Comparison of ENCODE assay signal across 11 mouse cellular contexts in the genomic region with DNA sequence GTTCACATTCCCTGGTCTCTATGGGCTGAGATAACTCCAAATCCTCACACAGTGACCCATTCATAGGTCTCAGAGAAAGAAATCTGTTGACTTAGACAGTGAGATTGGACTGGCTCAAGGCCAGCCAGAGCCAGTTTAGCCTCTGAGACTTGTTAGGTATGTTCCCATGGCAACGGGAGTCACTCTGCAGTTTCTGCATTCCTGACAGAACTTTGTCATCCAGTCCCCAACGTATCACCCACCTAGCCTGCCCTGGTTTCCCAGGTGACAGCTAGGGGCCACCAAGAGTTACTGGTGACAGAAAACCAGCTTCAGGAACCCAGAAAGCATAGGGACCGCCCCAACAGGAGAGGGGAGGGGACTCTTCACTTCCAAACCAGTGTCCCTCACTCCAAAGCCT. TPM values are rescaled to one million over a fixed set of nuclear protein-coding genes. Genes with fewer than 3 reads are reported as not detected.
DNase-seq lines count a peak whose midpoint lies in the region; ATAC-seq lines count a peak whose summit lies in the region.
"Had no signal": no experiment of that assay in that cellular context is flagged by ENCODE, and none has a peak within 500 bp of the region (broad histone marks: within the 10 kb centered on the region; RNA-seq: fewer than 3 reads in every experiment).

No protein-coding gene starts in this region.

- no peak overlapping the region for H3K4me3 ChIP-seq in kidney, embryonic 16.5 days (ENCODE audit: low read length)

- peak; percentile 39; the same call in 1 of the 2 replicates for ATAC-seq in kidney, embryonic 16.5 days (ENCODE audit: low FRiP score, low TSS enrichment)
- no peak for ATAC-seq in activated CD4-positive, CD25-positive, alpha-beta regulatory T cell, adult 4 months

- H3K27ac ChIP-seq in kidney, embryonic 16.5 days (ENCODE audit: low read length), result peak overlapping the region; percentile 82

- H3K9me3 ChIP-seq in kidney, embryonic 16.5 days (ENCODE audit: low read length), result no peaks in the 10 kb centered on the region

- peaks cover 25% of the 10 kb centered on the region; the same call in 1 of the 2 replicates for H3K4me1 ChIP-seq in kidney, embryonic 16.5 days (ENCODE audit: insufficient read depth, low read length)

- no peaks in the 10 kb centered on the region for H3K27me3 ChIP-seq in kidney, embryonic 16.5 days (ENCODE audit: insufficient read depth, low read length)

- 34% methylated on average over 3 of the region's 3 CpGs for WGBS in kidney, embryonic 16.5 days

- peak; percentile 78 for DNase-seq in embryo, embryonic 10 days (ENCODE audit: low spot score)
- no peak for DNase-seq in embryo, embryonic 9.5 days (ENCODE audit: extremely low spot score)
- peak; percentile 12 for DNase-seq in right cerebral cortex, adult 18-20 months
- DNase-seq in right cerebral cortex, postnatal 25 days, result no peak
- DNase-seq in telencephalon, adult 2 months (ENCODE audit: low read depth, low spot score), result peak; percentile 22
- DNase-seq in ovary, adult 18-20 months (ENCODE audit: low spot score), result no peak
- DNase-seq: gastrocnemius, postnatal 10 days; layer of hippocampus, postnatal 36 days; spleen, adult 18-20 months had no signal

- no peak overlapping the region for H3K9ac ChIP-seq in kidney, embryonic 16.5 days (replicated peaks; ENCODE audit: low read length)

- no peaks in the 10 kb centered on the region for H3K36me3 ChIP-seq in kidney, embryonic 16.5 days (ENCODE audit: insufficient read depth, low read length)

- H3K4me2 ChIP-seq in kidney, embryonic 16.5 days (replicated peaks; ENCODE audit: low read depth, low read length), result no peak overlapping the region

RNA-seq across cellular contexts. Expression of a gene that starts 9.4 kb away (rescaled TPM):
- 267 and 282 TPM in 2 replicates for polyA plus RNA-seq in kidney, embryonic 16.5 days (2015; fragmentation: Nextera tagmentation; extraction: Ambion mirVana)
- not detected for polyA plus RNA-seq in activated CD4-positive, CD25-positive, alpha-beta regulatory T cell, adult 4 months (2017; shearing (Covaris generic))

RNA-seq across cellular contexts. Expression of a gene that starts 14.3 kb away (rescaled TPM):
- polyA plus RNA-seq in kidney, embryonic 16.5 days (2015; fragmentation: Nextera tagmentation; extraction: Ambion mirVana), result 216 and 223 TPM in 2 replicates
- polyA plus RNA-seq in activated CD4-positive, CD25-positive, alpha-beta regulatory T cell, adult 4 months (2017; shearing (Covaris generic)), result not detected

RNA-seq across cellular contexts. Expression of a gene that starts 59.6 kb away (rescaled TPM):
- 0.06 and 0.16 TPM in 2 replicates for polyA plus RNA-seq in kidney, embryonic 16.5 days (2015; fragmentation: Nextera tagmentation; extraction: Ambion mirVana)
- polyA plus RNA-seq in activated CD4-positive, CD25-positive, alpha-beta regulatory T cell, adult 4 months (2017; shearing (Covaris generic)), result not detected

RNA-seq across cellular contexts. Expression of a gene that starts 59.9 kb away (rescaled TPM):
- 137 and 140 TPM in 2 replicates for polyA plus RNA-seq in kidney, embryonic 16.5 days (2015; fragmentation: Nextera tagmentation; extraction: Ambion mirVana)
- polyA plus RNA-seq in activated CD4-positive, CD25-positive, alpha-beta regulatory T cell, adult 4 months (2017; shearing (Covaris generic)), result 100 to 1,000 TPM in 1 of 2 experiments, 10 to 100 TPM in 1; 87.7 to 132 TPM

Comparison
In these comparisons a context has a peak if more than half of its experiments do, and no peak if none do; other contexts are left out.
1. DNase-seq: peak in embryo, embryonic 10 days (single experiment), right cerebral cortex, adult 18-20 months (single experiment) and telencephalon, adult 2 months (single experiment); none in embryo, embryonic 9.5 days (single experiment), right cerebral cortex, postnatal 25 days (single experiment) and ovary, adult 18-20 months (single experiment).
2. RNA of a gene that starts 9.4 kb away (polyA plus RNA-seq): 267 to 282 TPM in kidney, embryonic 16.5 days; not detected in activated CD4-positive, CD25-positive, alpha-beta regulatory T cell, adult 4 months; every median in the first group is over 100 times any median in the second.
3. RNA of a gene that starts 14.3 kb away (polyA plus RNA-seq): 216 to 223 TPM in kidney, embryonic 16.5 days; not detected in activated CD4-positive, CD25-positive, alpha-beta regulatory T cell, adult 4 months; every median in the first group is over 100 times any median in the second.